Mouse (Mus musculus): Measurements from ENCODE around the gene Cacnb1.

Gene Cacnb1

DNA sequence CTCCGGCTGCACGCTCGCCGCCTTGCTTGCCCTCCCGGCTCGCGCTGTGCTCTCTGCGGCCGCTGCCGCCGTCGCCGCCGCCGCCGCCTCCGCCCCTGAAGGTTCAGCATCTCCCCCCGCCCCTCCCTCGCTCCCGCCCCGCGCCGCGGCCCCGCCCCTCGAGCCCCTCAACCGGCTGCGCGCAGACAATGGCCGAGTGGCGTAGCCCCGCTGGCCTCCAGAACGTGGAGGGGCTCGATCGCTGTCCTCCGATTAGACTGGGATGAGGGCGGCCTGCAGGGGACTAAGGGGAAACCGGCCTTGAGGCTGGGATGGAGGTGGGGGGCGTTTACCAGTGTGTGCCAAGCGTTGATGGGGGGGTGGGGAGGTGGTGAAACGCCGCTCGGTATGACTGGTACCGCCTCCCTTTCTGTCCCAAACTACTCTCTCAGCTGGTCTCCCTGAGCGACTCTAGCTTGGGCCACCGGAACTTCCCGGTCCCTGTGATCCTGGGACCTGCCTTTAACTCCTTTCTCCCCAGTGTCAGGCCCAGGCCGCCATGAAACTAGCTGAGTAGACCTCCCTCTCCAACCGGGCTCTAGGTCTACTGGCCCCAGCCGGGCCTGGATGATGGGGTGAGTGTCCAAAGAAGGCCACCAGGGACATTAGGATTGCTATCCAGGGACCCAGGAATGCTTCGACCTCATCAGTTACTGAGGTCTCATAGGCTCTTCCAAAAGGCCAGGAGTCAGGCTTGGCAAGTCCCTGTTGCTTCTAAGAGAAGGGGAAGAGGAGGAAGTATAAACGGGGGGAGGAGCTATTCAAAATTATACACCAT lies at the start of gene Cacnb1:
Gene Cacnb1 (minus strand): TSS at position 480 of the 817 bp plus-strand sequence.
- DNase-seq, result peak; percentile 82

DNA sequence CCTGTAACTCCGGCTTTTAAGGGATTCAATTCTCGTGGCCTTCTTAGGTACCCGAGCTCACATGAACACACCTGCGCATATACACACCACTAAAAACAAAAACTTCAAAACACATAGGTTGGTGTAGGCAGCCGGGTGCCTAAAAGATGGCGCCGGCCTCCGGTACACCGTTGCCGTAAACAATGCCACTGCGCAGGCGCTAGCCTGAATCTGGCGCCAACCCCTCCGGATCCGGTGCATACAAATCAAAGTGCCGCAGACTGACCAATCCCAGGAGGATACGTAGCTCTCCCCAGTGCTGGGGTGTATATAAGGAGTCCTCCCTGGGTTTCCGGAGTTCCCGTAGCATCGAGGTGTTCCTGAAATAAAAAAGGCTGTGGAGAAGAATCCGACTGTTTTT lies 44.4 kb upstream of the Cacnb1 start:
- DNase-seq, result no peak

DNA sequence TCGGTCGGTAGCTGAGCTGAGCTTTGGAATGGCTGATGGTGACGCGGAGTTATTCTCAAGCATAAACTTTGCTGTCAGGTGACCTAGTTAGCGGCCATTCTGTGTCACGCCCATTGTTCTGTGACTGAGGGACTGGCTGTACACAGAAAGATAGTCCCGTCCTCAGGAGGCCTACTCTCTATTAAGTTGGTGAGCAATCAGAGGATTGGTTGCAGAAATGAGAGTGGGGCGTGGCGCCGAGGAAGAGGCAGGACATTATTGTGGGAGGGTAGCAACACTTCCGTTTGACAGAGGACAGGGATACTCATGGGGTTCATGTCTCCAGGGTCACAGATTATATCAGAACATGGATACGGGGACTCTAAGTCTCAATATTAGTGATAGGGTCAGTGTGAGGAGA lies 43.4 kb upstream of the Cacnb1 start:
- no peak for DNase-seq

DNA sequence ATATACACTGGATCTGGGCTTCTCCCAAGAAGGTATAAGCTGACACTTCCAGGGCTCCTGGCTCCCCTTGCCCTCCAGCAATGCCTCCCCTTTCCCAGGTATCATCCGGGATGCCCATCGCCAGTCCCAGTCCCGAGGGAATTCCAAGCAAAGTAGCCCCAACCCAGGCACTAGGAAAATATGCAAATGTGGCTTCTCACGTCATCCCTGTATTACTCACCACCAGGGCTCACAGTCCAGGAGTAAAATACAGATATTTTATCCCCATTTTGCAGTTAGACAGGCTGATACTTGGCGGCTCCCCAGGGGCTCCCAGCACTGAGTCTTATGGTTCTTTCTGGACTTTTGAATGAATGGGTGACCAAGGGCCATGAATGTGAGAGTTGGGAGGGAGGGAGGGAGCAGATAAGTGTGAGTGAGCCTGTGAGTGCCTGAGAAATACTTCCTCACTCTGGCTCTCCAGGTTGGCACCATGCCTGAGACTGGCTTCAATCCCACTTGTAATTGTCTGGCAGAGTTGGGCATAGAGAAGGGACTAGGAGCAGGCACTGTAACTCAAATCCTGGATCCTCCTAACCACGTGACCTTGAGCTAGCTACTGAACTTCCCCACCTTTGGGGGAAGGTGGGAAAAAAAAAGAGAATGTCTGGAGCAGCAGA lies 39.2 kb upstream of the Cacnb1 start:
- DNase-seq, result peak; percentile 25

DNA sequence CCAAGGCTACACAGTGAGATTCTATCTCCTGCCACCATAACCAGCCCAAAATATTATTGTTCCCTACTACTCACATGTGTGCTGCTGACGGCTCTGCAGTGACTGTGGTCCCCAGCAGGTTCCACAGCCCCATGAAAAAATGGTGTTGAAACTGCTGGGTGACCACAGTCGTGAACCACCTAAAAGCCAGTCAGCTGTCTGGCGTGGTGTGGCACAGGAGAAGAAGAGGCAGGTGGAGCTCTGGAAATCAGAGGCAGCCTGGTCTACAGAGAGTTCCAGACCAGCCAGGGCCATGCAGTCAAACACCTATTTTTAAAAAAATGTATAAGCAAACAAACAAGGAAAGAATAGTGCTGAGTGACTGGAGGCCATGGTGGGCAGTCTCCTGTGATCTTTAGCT lies 38.6 kb upstream of the Cacnb1 start:
- DNase-seq, result no peak

DNA sequence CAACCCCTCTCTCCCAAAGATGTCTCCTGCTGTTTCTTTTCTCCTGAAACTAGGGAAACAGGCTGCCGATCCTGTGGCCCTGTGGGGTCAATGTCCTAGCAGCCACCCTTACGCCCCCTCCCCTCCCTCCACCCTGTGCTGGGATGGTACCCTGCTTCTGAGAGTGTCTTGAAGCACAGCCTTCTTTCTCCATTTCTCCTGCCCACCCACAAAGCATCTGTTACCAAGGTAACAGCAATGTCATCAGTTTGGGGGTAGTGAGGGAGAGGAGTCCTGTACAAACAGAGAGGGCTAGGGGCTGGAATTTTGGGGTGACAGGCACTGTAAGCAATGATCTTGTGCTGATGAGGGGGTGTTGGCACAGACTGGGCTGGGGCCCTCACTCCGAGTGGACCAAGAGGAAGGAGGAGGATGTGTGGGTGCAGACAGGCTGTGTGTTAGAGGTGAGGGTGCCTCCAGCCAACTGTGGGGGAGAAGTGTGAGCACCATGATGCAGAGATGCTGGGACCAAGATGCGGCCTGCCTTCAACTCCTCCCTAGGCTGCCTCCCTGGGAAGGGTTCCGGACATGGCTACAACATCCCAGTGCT lies 37.4 kb upstream of the Cacnb1 start:
- no peak for DNase-seq

DNA sequence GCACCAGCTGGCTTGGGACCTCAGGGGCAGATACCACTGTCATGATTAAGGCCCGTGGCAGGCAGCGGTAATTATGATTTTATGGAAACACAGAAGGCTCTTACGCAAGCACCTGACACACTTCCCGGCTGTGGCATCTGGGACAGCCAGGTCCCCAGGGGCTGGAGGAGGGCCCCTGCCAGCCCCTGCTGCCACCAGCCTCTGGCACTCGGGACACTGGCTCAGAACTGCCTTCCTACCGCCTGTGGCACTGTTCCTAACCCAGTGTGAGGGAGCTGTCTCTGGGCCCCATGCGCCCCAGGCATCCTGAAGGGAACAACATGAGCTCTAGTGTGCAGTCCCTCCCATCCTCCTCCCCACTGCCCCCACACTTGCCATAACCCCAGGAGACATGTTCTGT lies 36.8 kb upstream of the Cacnb1 start:
- no peak for DNase-seq

DNA sequence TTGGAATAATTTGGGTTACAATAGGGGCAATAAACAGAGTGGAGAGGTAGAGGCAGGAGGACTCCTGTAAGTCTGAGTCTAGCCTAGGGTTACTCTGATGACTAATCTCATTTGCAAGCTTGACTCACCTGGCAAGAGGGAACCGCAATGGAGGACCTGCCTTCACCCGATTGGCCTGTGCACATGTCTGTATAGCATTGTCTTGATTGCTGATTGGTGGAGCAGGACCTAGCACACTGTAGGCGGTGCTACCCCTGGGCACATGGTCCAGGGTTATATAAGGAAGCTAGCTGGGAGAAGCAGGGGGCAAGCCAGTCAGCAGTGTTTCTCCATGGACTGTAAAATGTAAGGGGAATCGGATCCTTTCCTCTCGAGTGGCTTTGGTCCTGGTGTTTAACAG lies 35.2 kb upstream of the Cacnb1 start:
- DNase-seq, result no peak

DNA sequence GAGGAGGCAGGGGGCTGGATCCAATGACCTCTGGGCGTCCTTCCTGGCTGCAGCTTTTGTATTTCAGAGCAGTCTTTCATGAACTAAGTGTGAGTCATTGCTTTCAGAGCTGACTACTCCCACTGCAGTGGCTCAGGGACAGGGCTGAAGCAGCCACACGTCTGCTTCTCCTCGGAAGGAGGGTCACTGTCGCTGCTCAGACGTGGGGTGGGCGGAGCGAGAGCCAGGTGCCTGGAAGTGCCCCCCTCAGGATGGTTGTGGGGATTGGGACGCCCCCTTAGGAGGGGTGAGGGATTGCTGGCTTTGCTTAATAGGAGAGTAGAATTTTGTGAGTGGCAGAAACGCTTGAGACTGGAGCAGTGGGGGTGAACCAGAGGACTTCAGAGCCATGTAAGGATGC lies 34.6 kb upstream of the Cacnb1 start:
- DNase-seq, result no peak

DNA sequence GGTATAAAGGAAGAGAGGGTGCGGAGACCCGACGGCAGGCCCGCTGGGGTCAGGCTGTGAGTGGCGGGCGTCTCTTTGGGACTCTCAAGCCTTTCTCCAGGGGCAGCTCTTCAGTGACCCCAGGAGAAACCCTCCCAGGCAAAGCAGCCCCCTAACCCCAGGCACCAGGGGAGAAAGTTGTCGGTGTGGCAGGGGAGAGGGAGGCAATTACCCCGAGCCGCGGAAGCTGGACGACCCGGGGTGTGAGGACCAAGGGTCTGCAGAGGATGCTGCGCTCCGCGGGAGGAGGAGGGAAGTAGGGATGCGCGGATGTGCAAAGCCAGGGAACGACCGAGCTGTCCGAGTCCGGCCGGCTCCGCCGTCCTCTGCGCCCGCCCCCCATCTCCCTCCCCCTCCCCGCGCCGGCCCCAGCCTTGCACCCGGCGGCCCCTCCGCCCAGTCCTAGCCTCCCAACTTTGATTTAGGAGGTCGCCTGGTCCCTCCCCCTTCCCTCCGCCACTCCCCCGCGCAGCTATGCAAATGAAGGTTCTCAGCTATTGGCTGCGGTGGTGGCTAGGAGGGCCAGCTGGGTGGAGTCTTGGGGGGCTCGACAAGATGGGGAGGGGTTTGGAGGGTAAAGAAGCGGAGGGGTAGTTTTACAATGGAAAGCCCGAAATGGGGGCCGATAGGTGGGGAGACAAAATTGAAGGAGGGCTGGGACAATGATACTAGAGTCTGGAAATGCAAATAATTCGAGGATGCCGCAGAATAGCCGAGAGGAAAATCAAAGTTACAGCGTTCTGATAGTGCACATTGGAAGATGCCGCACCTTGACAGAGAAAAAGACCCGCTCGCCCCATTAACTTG lies 30.4 kb upstream of the Cacnb1 start, which contains the start of gene Stac2:
Gene Stac2 (minus strand): TSS at position 474 of the 846 bp plus-strand sequence.
- peak; percentile 88 for DNase-seq

DNA sequence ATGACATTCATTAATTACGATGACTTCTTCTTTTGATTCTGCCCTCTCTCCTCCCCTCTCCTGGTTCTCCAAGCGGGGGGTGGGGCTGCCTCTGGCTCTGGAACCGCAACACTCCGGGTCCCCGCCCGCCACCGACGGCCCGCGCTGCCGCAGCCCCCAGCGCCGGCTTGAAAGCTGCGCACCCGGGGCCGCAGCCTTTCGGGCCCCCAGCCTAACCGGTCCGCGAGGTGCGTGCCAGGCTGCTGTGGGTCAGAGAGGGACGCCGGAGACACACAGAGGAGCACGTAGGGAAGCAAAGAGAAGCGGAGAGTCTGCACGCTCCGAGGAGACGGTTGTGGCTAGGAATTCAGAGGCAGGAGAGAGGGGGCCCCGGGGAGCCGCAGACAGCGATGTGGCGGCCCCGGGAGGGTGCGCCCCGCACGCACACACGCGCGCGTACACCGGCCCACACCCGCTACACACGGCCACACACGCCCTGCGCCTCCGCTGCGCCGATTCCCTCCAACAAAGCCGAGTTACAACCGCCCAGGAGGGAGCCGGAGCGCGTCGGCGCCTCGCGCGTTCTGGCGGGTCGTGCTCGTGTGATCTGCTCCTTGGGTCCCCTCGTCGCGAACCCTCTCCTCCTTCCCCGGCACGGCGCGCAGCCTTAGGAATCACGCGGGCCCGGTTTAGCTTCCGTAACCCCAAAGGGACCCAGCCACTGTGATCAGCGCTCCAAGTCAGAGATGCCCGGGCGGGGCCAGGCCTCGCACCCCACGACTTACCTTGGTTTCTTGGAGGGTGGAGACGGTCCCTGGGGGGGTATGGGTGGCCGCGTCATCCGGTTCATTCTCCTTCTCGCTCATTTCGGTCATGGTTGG lies 29.5 kb upstream of the Cacnb1 start:
- no peak for DNase-seq

DNA sequence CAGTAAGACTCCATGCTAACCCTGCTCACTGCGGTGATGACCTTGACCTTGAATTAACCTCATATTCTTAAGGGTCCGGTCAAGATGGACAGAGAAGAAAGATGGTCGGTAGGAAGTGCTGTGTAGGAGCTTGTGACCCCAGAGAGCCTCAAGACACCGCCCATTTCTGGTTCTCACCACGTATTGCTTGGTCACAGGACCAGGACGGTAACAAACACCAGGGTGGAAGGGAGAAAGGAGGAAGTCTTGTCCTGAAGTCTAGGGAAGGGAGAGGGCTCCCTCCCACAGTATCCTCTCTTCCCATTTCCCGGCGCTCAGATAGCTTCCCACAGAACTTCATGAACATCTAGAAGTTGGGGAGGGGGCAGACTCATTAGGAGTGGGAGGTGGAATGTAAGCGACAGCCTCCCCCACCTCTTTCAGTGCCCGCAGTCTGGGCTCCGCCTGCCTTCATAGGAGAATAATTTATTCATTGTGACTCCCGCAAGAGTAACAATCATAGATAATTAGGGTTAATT lies 28.8 kb upstream of the Cacnb1 start:
- no peak for DNase-seq

DNA sequence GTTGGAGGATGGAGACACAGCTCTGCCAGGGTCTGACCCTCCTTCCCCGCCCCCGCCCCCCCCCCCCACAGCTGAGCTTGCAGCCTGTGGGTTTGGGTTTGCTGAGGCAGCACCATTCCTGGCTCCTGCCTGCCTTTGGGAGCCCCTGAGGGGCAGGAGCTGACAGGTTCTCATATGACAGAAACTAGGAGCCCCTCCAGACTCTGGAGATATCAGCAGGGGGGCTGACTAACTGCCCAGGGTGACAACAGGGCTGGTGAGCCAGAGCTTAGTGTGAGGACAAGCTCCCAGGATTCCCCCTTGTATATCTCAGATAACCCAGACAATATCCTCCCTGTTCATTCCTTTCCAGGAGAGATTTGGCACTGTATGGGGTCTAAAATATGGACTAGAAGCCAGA lies 28.1 kb upstream of the Cacnb1 start:
- no peak for DNase-seq

DNA sequence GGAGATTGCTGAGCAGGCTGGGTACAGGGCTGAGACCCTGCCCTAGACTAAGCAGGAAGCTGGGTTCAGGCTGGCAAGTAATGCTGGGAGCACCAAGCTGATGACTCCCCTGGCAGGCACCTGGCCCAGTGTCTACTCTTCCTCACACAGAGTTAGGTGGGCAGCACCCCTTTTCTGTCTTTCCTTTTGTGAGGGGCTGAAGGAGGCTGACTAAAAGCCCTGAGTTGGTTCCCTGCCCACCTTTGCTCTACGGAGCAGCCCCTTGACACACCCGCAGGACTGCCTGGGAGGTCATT lies 27.6 kb upstream of the Cacnb1 start:
- DNase-seq, result no peak

DNA sequence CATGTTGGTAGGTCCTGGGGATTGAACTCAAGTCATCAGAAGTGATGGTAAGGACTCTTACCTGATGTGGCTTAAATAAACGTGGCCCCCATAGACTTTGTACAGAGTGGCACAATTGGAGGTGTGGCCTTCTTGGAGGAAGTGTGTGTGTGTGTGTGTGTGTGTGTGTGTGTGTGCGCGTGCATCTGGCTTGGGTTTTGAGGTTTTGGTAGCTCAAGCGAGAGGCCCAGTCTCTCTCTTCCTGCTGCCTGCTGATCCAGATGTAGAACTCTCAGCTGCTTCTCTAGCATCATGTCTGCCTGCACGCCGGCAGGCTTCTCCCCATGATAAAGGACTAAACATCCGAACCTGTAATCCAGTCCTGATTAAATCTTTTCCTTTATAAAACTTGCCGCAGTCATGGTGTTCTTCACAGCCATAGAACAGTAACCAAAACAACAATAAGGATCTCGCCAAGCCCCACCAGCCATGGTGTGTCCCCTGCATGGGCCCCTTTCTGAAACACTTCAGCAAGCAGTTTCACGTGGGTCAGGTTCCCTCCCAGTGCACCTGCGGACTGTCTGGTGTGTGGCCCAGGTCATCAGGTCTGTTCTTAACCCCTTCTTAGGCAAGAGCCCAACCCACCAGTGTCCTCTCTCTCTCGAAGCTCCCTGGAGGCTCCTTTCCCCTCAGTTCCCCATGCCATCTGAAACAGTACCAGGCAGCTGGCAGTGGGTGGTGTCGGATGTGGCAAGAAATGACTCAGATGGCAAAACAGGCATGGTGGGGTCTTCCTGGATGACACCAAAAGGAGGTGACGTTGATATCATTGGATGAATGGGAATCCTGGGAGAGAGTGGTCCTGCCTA lies 27.1 kb upstream of the Cacnb1 start:
- no peak for DNase-seq

DNA sequence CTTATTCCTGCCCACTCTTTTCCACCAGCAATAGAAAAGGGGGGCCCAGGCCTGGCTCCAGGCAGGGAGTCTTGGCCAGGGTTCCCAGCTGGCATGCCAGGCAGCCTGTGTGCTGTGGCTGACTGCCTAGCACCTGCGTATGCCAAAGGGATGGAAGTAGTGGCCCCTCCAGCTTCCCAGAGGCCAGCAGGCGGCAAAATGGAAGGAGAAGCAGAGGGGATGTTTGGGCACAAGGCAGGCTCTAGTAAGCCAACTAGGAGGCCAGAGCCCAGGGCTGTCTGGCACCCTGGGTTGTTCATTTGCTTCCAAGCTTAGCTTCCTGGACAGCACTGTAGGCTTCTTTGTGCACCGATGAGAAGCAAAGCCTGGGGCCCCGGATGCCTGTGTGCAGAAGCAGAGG lies 24.9 kb upstream of the Cacnb1 start:
- DNase-seq, result no peak

DNA sequence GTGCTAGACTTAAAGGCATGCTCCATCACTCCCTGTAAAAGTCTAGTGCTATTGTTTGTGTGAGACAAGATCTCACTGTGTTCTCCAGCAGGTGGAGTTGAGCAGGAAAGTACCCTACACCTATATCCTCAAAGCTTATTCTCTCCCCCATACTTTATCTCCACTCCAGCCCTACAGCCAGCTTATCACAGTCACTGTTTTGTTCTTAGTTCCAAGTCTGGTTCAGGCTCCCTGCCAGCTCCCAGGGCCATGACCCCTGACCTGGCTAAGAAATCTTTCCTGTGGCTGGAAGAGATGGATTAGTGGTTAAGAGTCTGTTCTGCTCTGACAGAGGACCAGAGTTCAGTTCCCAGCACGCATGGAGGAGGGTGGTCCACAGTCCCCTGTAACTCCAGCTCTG lies 23.6 kb upstream of the Cacnb1 start:
- no peak for DNase-seq

DNA sequence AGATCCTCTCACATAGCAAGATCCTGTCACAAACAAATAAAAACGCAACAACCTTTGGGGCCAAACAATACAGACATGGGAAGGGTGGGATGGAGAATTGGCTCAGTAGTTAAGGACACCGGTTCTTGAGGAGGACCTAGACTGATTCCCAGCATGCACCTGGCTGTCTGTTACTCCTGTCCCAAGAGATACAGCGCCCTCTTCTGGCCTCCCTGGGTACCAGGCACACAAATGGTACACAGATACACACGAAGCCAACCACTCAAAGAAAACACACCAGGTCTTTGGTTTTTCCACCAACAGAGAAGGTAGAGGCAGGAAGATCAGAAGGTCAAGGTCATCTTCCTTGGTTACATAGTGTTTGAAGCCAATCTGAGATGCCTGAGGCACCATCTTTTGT lies 22.8 kb upstream of the Cacnb1 start:
- no peak for DNase-seq

DNA sequence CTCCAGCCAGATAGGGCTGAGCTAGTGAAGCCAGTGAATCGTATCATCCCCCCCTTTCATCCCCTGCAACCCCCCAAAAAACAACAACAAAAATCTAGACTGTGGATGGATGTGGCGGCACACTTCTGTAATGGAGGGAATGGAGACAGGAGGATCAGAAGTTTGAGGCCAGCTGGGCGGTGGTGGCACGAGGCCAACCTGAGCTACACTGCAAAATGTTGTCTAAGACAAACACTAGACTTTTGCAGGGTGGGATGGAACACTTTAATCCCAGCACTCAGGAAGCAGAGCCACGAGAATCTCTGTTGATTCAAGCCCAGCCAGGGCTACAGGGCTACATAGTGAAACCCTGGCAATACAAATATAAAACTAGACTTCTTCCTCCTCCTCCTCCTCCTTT lies 21.2 kb upstream of the Cacnb1 start:
- DNase-seq, result no peak

DNA sequence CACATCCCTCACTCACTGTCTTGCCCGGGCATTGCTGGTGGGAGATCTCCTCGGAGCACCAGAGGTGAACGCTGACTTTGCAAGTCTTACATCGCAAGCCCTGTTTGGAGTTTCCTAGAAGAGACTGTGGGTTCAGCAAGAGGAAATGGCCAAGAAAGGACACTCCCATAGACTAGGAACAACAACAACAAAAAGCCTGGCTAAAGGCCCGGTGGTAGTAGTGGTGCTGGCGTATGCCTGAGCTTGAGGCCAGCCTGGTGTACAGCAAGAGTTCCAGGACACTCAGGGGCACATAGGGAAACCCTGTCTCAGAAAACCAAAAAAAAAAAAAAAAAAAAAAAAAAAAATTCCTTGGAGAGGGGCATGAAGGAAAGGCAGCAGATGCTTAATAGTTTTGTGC lies 19.9 kb upstream of the Cacnb1 start:
- peak; percentile 59 for DNase-seq

DNA sequence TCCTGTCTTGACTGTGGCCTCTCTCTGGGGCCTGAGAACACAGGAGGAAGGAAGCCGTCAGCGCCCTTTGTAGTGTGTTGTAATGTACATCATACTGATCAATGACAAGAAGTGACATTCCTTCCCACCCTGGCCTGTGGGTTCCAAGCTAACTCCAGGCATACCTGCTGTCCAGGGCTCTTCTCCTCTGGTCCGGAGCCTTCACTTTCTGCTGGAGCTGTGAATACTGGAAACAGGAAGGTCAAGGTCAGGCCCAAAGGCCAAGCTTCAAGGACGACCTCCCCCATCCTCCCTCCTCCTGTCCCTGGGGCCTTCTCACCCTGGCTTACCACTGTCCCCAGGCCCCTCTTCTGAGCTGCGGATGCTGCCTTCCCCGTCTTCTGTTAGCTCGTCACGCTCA lies 18.1 kb upstream of the Cacnb1 start:
- no peak for DNase-seq
